Mouse (Mus musculus) right cerebral cortex, postnatal 36 days (tissue): ENCODE measurements around the gene Klk1b22.
"Not testable (repeated sequence)": the region's sequence is repeated elsewhere in the genome, so short reads cannot be mapped to it uniquely, and the experiment has no call there.

ENCODE experiments used
- DNase-seq, 2 experiments: peaks; one replicate each; pipeline ENCODE4 v3.0.0; 2022; ENCODE audit warnings: low spot score in 2 of 2, mixed read lengths in 1 of 2

The Klk1b22 gene

GRCm38 (mm10) chr7:44112373-44112772, at the start of gene Klk1b22:
Gene Klk1b22 (plus strand): TSS chr7:44112673.
- no peak for DNase-seq

GRCm38 (mm10) chr7:44072117-44072516, 40.4 kb upstream of the Klk1b22 start:
- no peak for DNase-seq

GRCm38 (mm10) chr7:44077703-44078102, 34.8 kb upstream of the Klk1b22 start:
- DNase-seq: no peak

- DNase-seq: no peak
Observed at GRCm38 (mm10) chr7:44096111-44096510, 16.4 kb upstream of the Klk1b22 start.

- DNase-seq: not testable (repeated sequence)
Observed at GRCm38 (mm10) chr7:44102028-44102427, 10.4 kb upstream of the Klk1b22 start, which contains the start of gene Klk1b21. Gene Klk1b21 (plus strand): TSS chr7:44102328.

GRCm38 (mm10) chr7:44123445-44123844, 11.0 kb downstream of the Klk1b22 start:
- DNase-seq: no peak

- DNase-seq: no peak
Observed at GRCm38 (mm10) chr7:44136467-44136866, 24.0 kb downstream of the Klk1b22 start, which contains the start of gene Klk1b16. Gene Klk1b16 (plus strand): TSS chr7:44136767.
